Mouse (Mus musculus) kidney, postnatal 14 days (tissue): ENCODE measurements around the gene Gm21974.
"Not testable (repeated sequence)": the region's sequence is repeated elsewhere in the genome, so short reads cannot be mapped to it uniquely, and the experiment has no call there.

Experiments used
- DNase-seq: peaks from one replicate; pipeline ENCODE4 v3.0.0; 2022; ENCODE audit warnings: mixed read lengths

Gm21974 gene

GRCm38 (mm10) chr7:127912938-127913337 lies 17.7 kb upstream of the Gm21974 start:
- DNase-seq: no peak

- peak; percentile 94 for DNase-seq
Measured at GRCm38 (mm10) chr7:127912190-127912871, 17.1 kb upstream of the Gm21974 start, which contains the start of gene Kat8. Gene Kat8, plus strand, starts transcription at chr7:127912516.

GRCm38 (mm10) chr7:127908656-127909055 lies 13.4 kb upstream of the Gm21974 start:
- DNase-seq: no peak

- no peak for DNase-seq
Measured at GRCm38 (mm10) chr7:127907939-127908338, 12.7 kb upstream of the Gm21974 start.

GRCm38 (mm10) chr7:127903971-127904796 lies 8.9 kb upstream of the Gm21974 start, which contains the start of gene Bckdk:
Gene Bckdk, plus strand, starts transcription at chr7:127904082.
- peak; percentile 87 for DNase-seq

- DNase-seq: no peak
Measured at GRCm38 (mm10) chr7:127901772-127902171, 6.5 kb upstream of the Gm21974 start.

GRCm38 (mm10) chr7:127899997-127900396 lies 4.7 kb upstream of the Gm21974 start:
- no peak for DNase-seq

- DNase-seq: peak; percentile 38
Measured at GRCm38 (mm10) chr7:127898179-127898956, 3.1 kb upstream of the Gm21974 start.

GRCm38 (mm10) chr7:127897542-127897941 lies 2.3 kb upstream of the Gm21974 start:
- no peak for DNase-seq

- peak; percentile 50 for DNase-seq
Measured at GRCm38 (mm10) chr7:127896384-127896783, 1.1 kb upstream of the Gm21974 start.

- not testable (repeated sequence) for DNase-seq
Measured at GRCm38 (mm10) chr7:127895891-127896290, 637 bp upstream of the Gm21974 start.

- DNase-seq: no peak
Measured at GRCm38 (mm10) chr7:127894480-127894879, 774 bp downstream of the Gm21974 start.

GRCm38 (mm10) chr7:127890798-127891197 lies 4.5 kb downstream of the Gm21974 start, which contains the start of gene Prss53:
Gene Prss53, minus strand, starts transcription at chr7:127890970.
- peak; percentile 81 for DNase-seq

GRCm38 (mm10) chr7:127888821-127889220 lies 6.4 kb downstream of the Gm21974 start:
- no peak for DNase-seq

GRCm38 (mm10) chr7:127887781-127888180 lies 7.5 kb downstream of the Gm21974 start:
- no peak for DNase-seq

- DNase-seq: no peak
Measured at GRCm38 (mm10) chr7:127887191-127887590, 8.1 kb downstream of the Gm21974 start.

- DNase-seq: no peak
Measured at GRCm38 (mm10) chr7:127886551-127886950, 8.7 kb downstream of the Gm21974 start.

- DNase-seq: peak; percentile 61
Measured at GRCm38 (mm10) chr7:127885951-127886350, 9.3 kb downstream of the Gm21974 start.

- DNase-seq: no peak
Measured at GRCm38 (mm10) chr7:127880431-127880830, 14.8 kb downstream of the Gm21974 start.

GRCm38 (mm10) chr7:127879301-127879700 lies 16.0 kb downstream of the Gm21974 start:
- DNase-seq: no peak

GRCm38 (mm10) chr7:127876467-127877348 lies 18.5 kb downstream of the Gm21974 start, which contains the start of gene Zfp668:
Gene Zfp668, minus strand, starts transcription at chr7:127876828.
- DNase-seq: peak; percentile 94

- DNase-seq: peak; percentile 88
Measured at GRCm38 (mm10) chr7:127876041-127876466, 19.2 kb downstream of the Gm21974 start, which contains the start of gene Zfp646. Gene Zfp646, plus strand, starts transcription at chr7:127876221.
